Mouse (Mus musculus) c-Kit-positive CD71-negative TER-119-negative erythroid progenitor cells, embryonic 14.5 days (primary cell): ENCODE results near the gene BC051665.

Experiments used
- DNase-seq: peaks from one replicate; pipeline ENCODE4 v3.0.0-alpha.2; 2013; ENCODE audit warnings: low read depth

Gene BC051665

GRCm38 (mm10) chr13:60743381-60744077 lies 42.6 kb downstream of the BC051665 start:
- DNase-seq = peak; percentile 60

GRCm38 (mm10) chr13:60742611-60743010 lies 43.6 kb downstream of the BC051665 start:
- no peak for DNase-seq

GRCm38 (mm10) chr13:60740248-60740647 lies 45.9 kb downstream of the BC051665 start:
- no peak for DNase-seq

DNA sequence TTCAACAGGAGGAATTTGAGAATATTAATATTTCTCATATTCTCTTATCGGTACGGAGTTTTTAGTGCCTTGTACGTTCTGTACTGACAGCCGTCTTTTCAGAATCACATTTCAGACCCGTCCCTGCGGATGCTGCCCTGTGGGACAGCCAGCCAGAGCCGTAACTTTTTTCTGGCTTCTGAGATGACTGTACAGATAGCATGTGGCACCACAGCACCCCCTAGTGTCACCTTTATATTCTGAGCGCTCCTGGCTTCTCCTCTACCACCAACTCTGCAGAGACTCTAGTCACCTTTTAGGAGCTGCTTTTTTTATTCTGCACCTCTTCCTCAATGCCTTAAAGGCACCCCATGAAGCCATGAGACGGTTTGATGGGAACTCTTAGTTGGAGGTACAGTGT lies 47.7 kb downstream of the BC051665 start:
- DNase-seq = peak; percentile 68

DNA sequence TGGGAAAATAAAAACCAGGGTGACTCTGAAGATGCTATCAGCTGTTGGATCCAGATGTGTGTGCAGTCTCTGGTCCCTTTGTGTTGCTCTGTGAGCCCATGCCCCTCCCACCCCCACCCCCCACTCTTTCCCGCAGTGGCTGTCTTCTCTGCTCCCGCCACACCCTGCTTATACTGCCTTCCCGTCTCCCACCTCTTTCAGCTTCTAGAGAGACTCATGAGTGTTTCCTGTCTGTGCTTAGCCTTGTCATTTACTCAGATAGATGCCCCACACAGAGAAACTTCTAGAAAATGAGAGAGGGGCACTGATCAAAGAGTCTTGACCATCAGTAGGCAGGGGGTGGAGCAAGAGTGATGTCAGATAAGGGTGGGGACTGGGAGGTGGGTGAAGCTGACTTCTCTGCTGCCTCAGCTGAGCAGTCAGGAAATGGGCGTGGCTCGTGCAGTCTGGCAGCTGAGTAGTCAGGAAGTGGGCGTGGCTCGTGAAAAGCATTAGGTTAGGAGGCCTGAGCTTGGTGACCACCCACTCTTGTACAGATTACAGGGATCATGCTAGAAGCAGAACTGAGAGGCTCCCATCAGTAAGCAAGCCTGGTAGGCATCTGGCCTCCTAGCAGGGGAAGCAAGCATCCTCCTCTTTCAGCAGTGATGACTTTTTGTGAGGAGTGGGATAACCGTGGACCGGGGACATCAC lies 48.4 kb downstream of the BC051665 start:
- DNase-seq = peak; percentile 90

- no peak for DNase-seq
Observed at GRCm38 (mm10) chr13:60736421-60737105, 49.6 kb downstream of the BC051665 start.

- DNase-seq = no peak
Observed at GRCm38 (mm10) chr13:60735306-60735705, 50.9 kb downstream of the BC051665 start.
